In the genomic region with DNA sequence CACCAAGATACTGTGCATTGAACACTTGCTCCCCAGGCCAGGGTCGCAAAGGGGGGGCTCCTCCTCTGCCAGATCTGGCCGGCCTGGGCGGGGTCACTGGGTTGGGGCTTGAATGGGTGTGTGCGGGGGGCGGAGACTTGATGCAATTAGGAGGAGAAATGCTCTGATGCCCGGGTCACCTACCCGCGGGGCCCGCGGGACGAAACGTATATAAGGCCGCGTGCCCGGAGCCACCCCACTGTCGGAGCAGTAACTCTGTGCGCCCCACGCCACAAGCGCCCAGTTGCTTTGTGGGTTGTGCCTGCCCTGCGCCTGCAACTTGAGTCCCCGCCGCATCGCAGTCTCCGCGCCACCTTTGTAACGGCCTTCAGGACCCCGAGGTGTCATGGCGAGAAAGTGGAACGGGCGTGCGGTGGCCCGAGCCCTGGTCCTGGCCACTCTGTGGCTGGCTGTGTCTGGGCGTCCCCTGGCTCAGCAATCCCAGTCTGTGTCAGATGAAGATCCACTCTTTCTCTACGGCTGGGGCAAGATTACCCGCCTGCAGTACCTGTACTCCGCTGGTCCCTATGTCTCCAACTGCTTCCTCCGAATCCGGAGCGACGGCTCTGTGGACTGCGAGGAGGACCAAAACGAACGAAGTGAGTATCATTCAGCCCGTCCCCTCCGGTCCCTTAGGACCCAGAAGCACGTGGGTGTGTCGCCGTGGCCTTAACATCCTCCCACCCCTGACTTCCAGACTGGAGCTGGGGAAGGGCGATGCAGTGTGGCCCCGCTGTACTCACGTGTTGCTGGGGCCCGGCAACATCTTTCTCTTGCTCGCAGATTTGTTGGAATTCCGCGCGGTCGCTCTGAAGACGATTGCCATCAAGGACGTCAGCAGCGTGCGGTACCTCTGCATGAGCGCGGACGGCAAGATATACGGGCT, we compare ENCODE assay signal across 8 mouse cellular contexts. TPM values are rescaled to one million over a fixed set of nuclear protein-coding genes. Genes with fewer than 3 reads are reported as not detected.
DNase-seq lines count a peak whose midpoint lies in the region; ATAC-seq and TF ChIP-seq lines count a peak whose summit lies in the region.

Gene Fgf15, plus strand, starts transcription at position 238 of the 925 bp plus-strand sequence.

- H3K4me3 ChIP-seq in cerebellum, adult 2 months (replicated peaks; ENCODE audit: insufficient read depth, low read depth, low read length), result peak within 1 kb of the TSS; percentile 33
- peak within 1 kb of the TSS; percentile 19 for H3K4me3 ChIP-seq in C2C12 (ENCODE audit: insufficient read depth, poor library complexity, severe bottlenecking)
- H3K4me3 ChIP-seq in embryonic facial prominence, embryonic 13.5 days, result peak within 1 kb of the TSS; percentile 46
- H3K4me3 ChIP-seq in intestine, postnatal 0 days (ENCODE audit: low read depth, low read length), result peak within 1 kb of the TSS; percentile 41
- peak within 1 kb of the TSS; percentile 46 for H3K4me3 ChIP-seq in midbrain, embryonic 15.5 days

- H3K36me3 ChIP-seq in C2C12 (ENCODE audit: control insufficient read depth, insufficient read depth), result no peaks in the 10 kb centered on the region
- H3K36me3 ChIP-seq in embryonic facial prominence, embryonic 13.5 days, result no peaks in the 10 kb centered on the region
- no peaks in the 10 kb centered on the region for H3K36me3 ChIP-seq in intestine, postnatal 0 days (ENCODE audit: control insufficient read depth, insufficient read depth)
- H3K36me3 ChIP-seq in midbrain, embryonic 15.5 days (replicated peaks), result no peaks in the 10 kb centered on the region

- H3K9ac ChIP-seq in embryonic facial prominence, embryonic 13.5 days, result peak within 1 kb of the TSS; percentile 62
- H3K9ac ChIP-seq in intestine, postnatal 0 days (ENCODE audit: low read depth, low read length), result peak within 1 kb of the TSS; percentile 17; the same call in 1 of the 2 replicates
- peak within 1 kb of the TSS; percentile 43 for H3K9ac ChIP-seq in midbrain, embryonic 15.5 days

- H3K4me2 ChIP-seq in embryonic facial prominence, embryonic 13.5 days, result peak within 1 kb of the TSS; percentile 89
- peak within 1 kb of the TSS; percentile 77 for H3K4me2 ChIP-seq in intestine, postnatal 0 days (replicated peaks; ENCODE audit: low read depth)
- peak within 1 kb of the TSS; percentile 95 for H3K4me2 ChIP-seq in midbrain, embryonic 15.5 days

- peak within 1 kb of the TSS; percentile 52 for H3ac ChIP-seq in C2C12 (ENCODE audit: control insufficient read depth, insufficient read length, low read depth)

- no peak for ATAC-seq in embryonic facial prominence, embryonic 13.5 days (ENCODE audit: insufficient number of reproducible peaks, insufficient read depth, low FRiP score, low TSS enrichment, low read depth)
- peak; percentile 20 for ATAC-seq in intestine, postnatal 0 days
- ATAC-seq in midbrain, embryonic 15.5 days (replicated peaks), result peak; percentile 41

- 2% methylated on average over 65 of the region's 65 CpGs for WGBS in cerebellum, adult 2 months
- under 1% methylated on average over 65 of the region's 65 CpGs for WGBS in embryonic facial prominence, embryonic 13.5 days
- WGBS in intestine, postnatal 0 days, result under 1% methylated on average over 65 of the region's 65 CpGs
- WGBS in midbrain, embryonic 15.5 days, result under 1% methylated on average over 65 of the region's 65 CpGs

- no peaks in the 10 kb centered on the region; the same call in 1 of the 2 replicates for H3K27me3 ChIP-seq in cerebellum, adult 2 months (ENCODE audit: control insufficient read depth, insufficient read depth, low read length)
- H3K27me3 ChIP-seq in C2C12 (ENCODE audit: control insufficient read depth, insufficient read depth, insufficient read length), result peaks cover 39% of the 10 kb centered on the region
- H3K27me3 ChIP-seq in embryonic facial prominence, embryonic 13.5 days, result peaks cover 78% of the 10 kb centered on the region
- peaks cover 50% of the 10 kb centered on the region for H3K27me3 ChIP-seq in intestine, postnatal 0 days (replicated peaks; ENCODE audit: control insufficient read depth, insufficient read depth, low read length)
- H3K27me3 ChIP-seq in midbrain, embryonic 15.5 days (replicated peaks), result peaks cover 15% of the 10 kb centered on the region

- TF ChIP-seq CTCF in cerebellum, adult 2 months (IDR thresholded peaks at IDR 0.05; ENCODE audit: borderline replicate concordance, insufficient read depth, low read depth, low read length), result no peak
- TF ChIP-seq CTCF in C2C12 (IDR thresholded peaks at IDR 0.05; ENCODE audit: control insufficient read depth, insufficient read depth, insufficient read length), result no peak
- TF ChIP-seq CTCF in intestine, postnatal 0 days (IDR thresholded peaks at IDR 0.05; ENCODE audit: low read depth), result no peak

- H3K9me3 ChIP-seq in embryonic facial prominence, embryonic 13.5 days, result no peaks in the 10 kb centered on the region
- H3K9me3 ChIP-seq in intestine, postnatal 0 days (ENCODE audit: control insufficient read depth), result no peaks in the 10 kb centered on the region
- H3K9me3 ChIP-seq in midbrain, embryonic 15.5 days, result no peaks in the 10 kb centered on the region

- H3K79me2 ChIP-seq in C2C12 (ENCODE audit: control insufficient read depth, insufficient read depth), result no peaks in the 10 kb centered on the region

- H3K27ac ChIP-seq in cerebellum, adult 2 months (ENCODE audit: insufficient read depth, low read length), result no peak within 1 kb of the TSS
- H3K27ac ChIP-seq in embryonic facial prominence, embryonic 13.5 days, result no peak within 1 kb of the TSS
- no peak within 1 kb of the TSS for H3K27ac ChIP-seq in intestine, postnatal 0 days (ENCODE audit: low read depth, low read length)
- peak within 1 kb of the TSS; percentile 53 for H3K27ac ChIP-seq in midbrain, embryonic 15.5 days

- no peaks in the 10 kb centered on the region for H3K4me1 ChIP-seq in cerebellum, adult 2 months (ENCODE audit: control insufficient read depth, insufficient read depth, low read length)
- H3K4me1 ChIP-seq in embryonic facial prominence, embryonic 13.5 days, result peaks cover 27% of the 10 kb centered on the region
- peaks cover 10% of the 10 kb centered on the region; the same call in 1 of the 2 replicates for H3K4me1 ChIP-seq in intestine, postnatal 0 days (replicated peaks; ENCODE audit: control insufficient read depth, insufficient read depth, low read length)
- H3K4me1 ChIP-seq in midbrain, embryonic 15.5 days, result peaks cover 28% of the 10 kb centered on the region

- H3K79me3 ChIP-seq in C2C12 (ENCODE audit: low read depth), result no peaks in the 10 kb centered on the region

- no peak for TF ChIP-seq POLR2A in cerebellum, adult 2 months (IDR thresholded peaks at IDR 0.05; ENCODE audit: borderline replicate concordance, insufficient read depth, low read length)

- DNase-seq in cerebellum, adult 2 months, result no peak
- DNase-seq in cerebellum, postnatal 4 days (ENCODE audit: low spot score in 2 of 2), result no peak
- no peak for DNase-seq in spleen, adult 18-20 months
- DNase-seq in layer of hippocampus, adult 11-12 months (ENCODE audit: low spot score), result no peak

TF ChIP-seq in C2C12, 6 proteins besides CTCF, POLR2A, EP300 and RAD21:
- TF ChIP-seq CEBPB (IDR thresholded peaks at IDR 0.05; ENCODE audit: low read depth), result no peak
- TF ChIP-seq FOSL1 (IDR thresholded peaks at IDR 0.05; ENCODE audit: insufficient read depth, low read length, poor library complexity, severe bottlenecking), result no peak
- no peak for TF ChIP-seq MYOG (IDR thresholded peaks at IDR 0.05; ENCODE audit: control insufficient read depth, extremely low read depth, insufficient read length)

RNA-seq across cellular contexts. Expression of gene Fgf15, which starts in this region (rescaled TPM):
- not detected in 2 replicates for polyA plus RNA-seq in cerebellum, adult 2 months (2012; rRNA removed)
- polyA plus RNA-seq in C2C12 (2012; fragmentation: generic; extraction: Trizol), result 0.02 TPM
- 0.80 and 1.3 TPM in 2 replicates for polyA plus RNA-seq in embryonic facial prominence, embryonic 13.5 days (2015; fragmentation: Nextera tagmentation; extraction: Ambion mirVana)
- 51.7 and 76.9 TPM in 2 replicates for polyA plus RNA-seq in intestine, postnatal 0 days (2015; fragmentation: Nextera tagmentation; extraction: Ambion mirVana)
- polyA plus RNA-seq in midbrain, embryonic 15.5 days (2015; fragmentation: Nextera tagmentation; extraction: Ambion mirVana), result 26.7 and 26.8 TPM in 2 replicates

Comparison
In these comparisons a context has a peak if more than half of its experiments do, and no peak if none do; other contexts are left out.
1. RNA of gene Fgf15 (polyA plus RNA-seq): 51.7 to 76.9 TPM in intestine, postnatal 0 days and 26.7 to 26.8 TPM in midbrain, embryonic 15.5 days; 0.80 to 1.3 TPM in embryonic facial prominence, embryonic 13.5 days, not detected in cerebellum, adult 2 months and 0.02 TPM in C2C12 (single experiment); every median in the first group is over 10 times any median in the second.
2. Peak in every context shown above with its lines, with median percentiles within 50 percentile points of each other: H3K4me3 ChIP-seq, H3K4me2 ChIP-seq and H3K9ac ChIP-seq.